Mouse (Mus musculus) common myeloid progenitor, adult 5-6 weeks (primary cell): ENCODE results near the gene C87499. TPM values are rescaled to one million over a fixed set of nuclear protein-coding genes. Genes with fewer than 3 reads are reported as not detected.

Experiments
- ATAC-seq: replicated peaks from 2 replicates; pipeline ENCODE4 v1.8.0; 2016; ENCODE audit warnings: low read depth, mild to moderate bottlenecking, moderate TSS enrichment, inconsistent platforms; ENCODE audit not compliant: poor library complexity, severe bottlenecking
- total RNA-seq: library from RNA; stranded (forward); fragments of 200-1000, 187-1606 nt; gene quantifications from 2 replicates; pipeline ENCODE4 v1.2.3, GENCODE M21; 2017

The C87499 gene
- not detected in 2 replicates for total RNA-seq

DNA sequence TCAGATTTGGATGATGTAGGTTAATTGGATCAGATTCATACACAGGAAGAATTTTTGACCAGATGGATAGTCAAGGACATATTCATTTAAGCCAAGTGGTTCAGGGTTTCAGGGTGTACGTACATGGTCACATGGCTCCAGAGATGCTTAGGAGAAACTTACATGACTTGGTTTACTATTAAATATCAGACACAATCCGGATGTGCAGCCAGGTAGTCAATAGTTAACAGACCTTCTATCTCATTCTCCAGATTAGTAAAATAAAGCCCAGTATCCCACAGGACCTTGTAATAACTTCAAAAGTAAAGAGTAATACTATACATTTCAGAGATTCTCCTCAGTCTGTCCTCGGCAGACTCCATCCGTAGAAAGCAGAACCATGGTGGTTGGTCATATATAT lies at the start of gene C87499:
TSS of gene C87499 (minus strand) at position 101 of the 400 bp plus-strand sequence.
- ATAC-seq: no peak

DNA sequence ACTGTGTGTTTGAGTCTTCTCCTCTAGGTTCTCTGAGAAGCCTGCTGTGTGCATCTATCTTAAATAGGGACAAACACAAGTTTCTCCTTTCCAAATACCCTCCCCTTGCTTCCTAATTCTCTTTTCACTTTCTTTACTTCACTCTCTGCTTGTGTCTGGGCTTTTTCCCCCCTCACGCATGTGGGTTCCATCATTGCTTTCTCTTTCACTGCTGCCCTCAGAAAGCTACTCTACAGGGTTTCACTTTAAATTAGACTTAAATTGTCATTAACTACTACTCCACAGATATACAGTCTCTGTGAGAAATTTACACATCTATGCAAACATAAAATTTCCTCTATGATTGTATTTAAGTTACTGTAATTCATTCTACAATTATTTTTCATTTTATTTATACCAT lies 49.6 kb upstream of the C87499 start, which contains the start of gene Ifna2:
TSS of gene Ifna2 (minus strand) at position 101 of the 400 bp plus-strand sequence.
- ATAC-seq: no peak

DNA sequence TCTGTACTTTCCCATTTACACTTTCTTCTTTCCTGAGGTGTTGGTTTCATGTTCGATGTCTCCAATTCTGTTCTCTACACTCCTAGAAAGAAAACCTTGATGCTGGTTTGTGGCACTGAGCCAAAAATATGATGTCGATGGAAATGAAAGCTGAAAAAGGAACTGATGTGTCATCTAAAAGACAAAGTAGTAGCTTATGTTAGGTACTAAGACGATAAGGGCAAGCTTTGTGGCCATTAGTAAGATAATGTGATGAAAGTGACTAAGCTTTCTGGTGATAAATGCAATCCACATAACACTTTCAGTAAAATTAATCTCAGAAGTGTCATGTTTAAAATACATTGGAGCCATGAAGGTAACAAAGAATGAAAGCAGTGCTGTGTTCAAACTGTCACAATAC lies 47.1 kb upstream of the C87499 start:
- peak; percentile 33 for ATAC-seq

DNA sequence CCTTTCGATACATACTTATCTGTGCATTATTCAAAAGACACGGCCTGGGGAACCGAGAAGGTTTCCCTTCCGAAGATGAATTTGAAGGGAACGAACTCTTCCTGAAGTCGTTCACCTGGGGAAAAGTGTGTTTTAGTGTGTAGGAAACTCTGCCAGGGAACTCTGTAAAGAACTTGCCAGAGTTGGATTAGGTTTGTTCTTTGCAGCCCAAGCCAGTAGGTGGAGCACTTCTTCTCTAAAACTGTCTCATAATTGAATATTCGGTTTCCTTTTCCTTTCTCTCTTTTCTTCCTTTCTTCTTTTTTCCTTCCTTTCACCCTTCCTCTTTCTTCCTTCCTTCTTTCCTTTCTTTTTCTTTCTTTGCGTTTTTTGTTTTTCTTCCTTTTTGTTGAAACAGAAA lies 46.2 kb upstream of the C87499 start:
- ATAC-seq: peak; percentile 72; the same call in 1 of the 2 replicates

DNA sequence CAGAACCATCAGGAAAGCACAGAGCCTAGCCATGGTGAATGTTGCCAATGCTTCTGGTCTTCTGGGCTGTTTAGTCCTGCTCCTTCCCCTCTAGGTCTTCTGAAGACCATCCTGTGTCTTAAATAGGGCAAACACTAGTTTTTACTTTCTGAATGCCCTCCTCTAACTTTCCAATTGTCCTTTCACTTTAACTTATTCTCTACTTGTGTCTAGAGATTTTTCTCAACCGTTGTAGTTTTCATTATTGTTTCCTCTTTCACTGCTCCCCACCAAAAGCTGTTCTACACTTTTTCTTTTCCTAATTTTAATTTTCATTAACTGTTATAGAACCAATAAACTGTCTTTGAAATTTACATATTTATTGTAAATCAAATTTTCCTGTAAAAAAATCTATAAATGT lies 42.6 kb upstream of the C87499 start, which contains the start of gene Ifna16:
TSS of gene Ifna16 (minus strand) at position 101 of the 400 bp plus-strand sequence.
- no peak for ATAC-seq

DNA sequence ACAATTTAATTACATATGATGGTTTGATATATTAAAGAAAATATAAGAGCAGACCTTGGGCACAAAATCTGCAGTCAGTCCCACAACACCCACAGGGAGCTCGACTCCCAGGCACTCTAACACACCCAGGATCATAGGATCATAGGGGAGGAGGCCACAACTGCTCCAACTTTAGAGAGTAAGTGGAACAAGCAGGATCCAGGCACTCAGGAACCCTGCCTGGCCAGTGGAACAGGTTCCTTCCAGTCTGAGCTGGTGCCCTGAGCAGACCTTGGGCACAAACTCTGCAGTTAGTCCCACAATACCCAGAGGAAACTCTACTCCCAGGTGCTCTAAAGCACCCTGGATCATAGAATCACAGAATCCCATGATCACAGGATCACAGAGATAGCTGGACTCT lies 21.2 kb upstream of the C87499 start:
- no peak for ATAC-seq

DNA sequence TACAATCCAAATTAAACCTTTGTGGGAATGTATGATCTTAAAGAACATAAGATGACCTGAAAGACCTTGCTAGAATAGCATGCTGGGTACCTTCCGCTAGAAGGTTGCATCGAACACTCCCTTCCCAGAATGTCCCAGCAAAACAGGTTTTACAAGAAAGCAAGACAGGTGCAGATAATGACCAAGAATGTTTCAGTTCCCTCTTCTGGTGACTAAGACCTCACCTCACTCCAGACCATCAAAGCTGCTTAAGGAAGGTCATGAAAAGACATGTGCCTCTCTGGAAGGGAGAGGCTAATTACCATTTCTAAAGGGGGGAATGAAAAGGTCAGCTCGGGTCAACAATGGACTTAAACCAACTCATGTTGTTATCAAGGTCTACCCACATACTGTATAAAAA lies 19.4 kb upstream of the C87499 start:
- no peak for ATAC-seq

DNA sequence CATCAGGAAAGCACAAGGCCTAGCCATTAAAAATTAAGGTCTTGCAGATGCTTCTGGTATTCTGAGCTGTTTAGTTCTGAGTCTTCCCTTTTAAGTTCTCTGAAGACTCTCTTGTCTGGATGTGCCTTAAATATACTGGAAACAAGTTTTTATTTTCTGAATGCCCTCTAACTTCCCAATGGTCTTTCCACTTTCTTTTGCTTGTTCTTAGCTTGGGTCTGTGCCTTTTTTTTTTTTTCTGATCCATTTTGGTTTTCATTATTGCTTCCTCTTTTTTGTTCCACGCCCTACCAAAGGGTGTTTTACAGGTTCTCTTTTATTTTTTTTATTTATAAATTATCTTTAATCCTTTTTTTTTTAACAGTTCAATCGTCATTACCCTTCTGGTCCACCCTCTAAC lies 10.1 kb upstream of the C87499 start, which contains the start of gene Ifna13:
TSS of gene Ifna13 (minus strand) at position 101 of the 400 bp plus-strand sequence.
- ATAC-seq: no peak

DNA sequence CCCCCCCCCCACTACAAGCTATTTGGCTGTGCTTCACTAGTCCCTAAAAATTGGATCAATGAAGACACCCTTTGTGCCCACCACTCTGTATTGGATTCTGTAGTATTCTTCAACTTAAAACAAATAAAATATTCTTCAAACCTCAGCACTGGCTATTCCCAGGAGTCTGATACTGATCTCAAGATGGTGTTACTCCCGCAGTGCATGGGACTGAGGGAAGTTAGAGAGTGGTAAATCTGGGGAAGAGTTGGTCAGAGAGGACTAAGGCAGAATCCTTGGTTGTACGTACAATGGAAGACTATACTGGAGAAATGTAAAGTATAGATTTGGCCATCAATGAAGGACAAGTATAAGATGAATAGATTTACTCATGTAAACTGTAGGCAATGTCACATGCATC lies 8.3 kb upstream of the C87499 start:
- no peak for ATAC-seq

DNA sequence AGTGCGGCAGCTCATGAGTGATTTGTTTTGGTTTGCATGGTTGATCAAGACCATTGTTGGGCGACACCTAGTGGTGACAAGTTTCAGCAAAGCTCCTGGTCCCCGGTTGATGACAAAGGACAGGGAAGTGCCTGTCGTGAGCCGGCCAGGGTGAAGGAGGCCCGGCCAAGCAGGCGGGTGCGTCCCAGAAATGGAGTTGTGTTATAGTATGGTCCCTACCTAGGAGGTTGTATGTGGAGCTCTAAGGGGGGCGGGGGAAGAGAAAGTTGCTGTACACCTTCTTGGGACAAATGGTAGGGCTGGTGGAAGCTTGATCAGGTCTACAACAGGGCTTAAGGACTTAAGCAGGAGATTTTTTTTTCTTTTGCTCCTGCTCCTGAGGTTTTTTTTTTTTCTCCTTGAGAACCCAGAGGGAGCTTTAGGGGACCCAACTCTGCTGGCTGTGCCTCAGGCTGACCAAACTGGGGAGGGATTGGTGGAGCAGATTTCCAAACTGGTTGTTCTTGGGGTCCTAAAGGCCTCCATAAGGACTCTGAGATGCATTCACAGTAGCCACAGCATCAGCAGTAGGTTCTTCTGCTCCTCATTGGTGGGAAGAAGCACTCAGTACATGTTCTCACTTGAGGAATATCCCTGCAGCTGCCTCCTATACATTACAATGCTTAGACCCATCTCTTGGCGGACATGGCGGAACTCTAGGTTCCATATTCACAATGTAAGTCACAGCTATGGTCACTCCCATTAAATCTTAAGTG lies 7.0 kb upstream of the C87499 start:
- ATAC-seq: peak; percentile 90

DNA sequence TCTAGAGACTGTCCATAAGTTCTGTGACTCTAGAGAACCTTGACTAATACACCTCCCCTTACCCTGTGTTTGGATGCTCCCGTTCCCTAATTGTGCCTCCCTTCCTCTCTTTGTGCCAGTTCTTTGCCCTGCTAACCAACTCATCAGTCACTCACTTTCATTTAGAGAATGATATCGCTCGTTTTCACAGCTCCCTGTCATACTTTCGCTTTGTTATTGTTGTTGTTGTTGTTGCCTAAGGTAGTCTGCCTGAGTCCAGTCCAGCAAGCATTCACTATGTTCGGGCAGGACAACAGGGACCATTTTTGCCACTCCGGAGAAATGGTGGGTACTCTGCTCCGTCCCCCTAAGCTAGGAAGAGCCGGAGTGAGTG lies 6.5 kb upstream of the C87499 start:
- 0 out of 2 replicates have a peak, but pooled peaks have one; percentile 4 for ATAC-seq

DNA sequence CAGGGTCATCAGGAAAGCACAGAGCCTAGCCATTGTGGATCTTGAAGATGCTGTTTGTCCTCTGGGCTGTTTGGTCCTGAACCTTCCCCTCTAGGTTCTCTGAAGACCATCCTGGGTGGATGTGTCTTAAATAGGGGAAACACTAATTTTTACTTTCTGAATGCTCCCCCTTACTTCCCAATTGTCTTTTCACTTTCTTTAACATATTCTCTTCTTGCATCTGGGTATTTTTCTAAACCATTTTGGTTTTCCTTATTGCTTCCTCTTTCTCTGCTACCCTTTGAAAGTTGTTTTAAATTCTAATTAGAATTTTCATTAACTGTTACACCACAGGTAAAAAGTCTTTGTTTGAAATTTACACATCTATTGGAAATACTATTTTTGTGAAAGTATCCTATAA lies 30.9 kb downstream of the C87499 start, which contains the start of gene Ifna12:
TSS of gene Ifna12 (minus strand) at position 101 of the 400 bp plus-strand sequence.
- no peak for ATAC-seq

DNA sequence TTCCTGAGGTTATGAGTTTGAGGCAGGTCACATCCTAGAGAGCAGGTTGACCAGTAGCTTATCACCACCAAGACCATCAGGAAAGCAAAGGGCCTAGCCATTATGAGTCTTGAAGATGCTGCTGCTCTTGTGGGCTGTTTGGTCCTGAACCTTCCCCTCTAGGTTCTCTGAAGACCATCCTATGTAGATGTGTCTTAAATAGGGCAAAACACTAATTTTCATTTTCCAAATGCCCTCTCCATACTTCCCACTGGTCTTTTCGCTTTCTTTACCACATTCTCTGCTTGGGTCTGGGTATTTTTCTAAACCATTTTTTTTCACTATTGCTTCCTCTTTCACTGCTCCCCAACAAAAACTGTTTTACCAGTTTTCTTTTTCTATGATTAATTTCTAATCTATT lies 41.9 kb downstream of the C87499 start, which contains the start of gene Ifna9:
TSS of gene Ifna9 (minus strand) at position 101 of the 400 bp plus-strand sequence.
- no peak for ATAC-seq

Other genes with a start within 250 kb of the C87499 start
- 3.6 and 4.8 TPM in 2 replicates for gene Hacd4, start 195.5 kb downstream of the C87499 start, total RNA-seq
- not detected in 2 replicates for gene Ifnb1, start 111.6 kb downstream of the C87499 start, total RNA-seq
- not detected in 2 replicates for gene Ifna15, start 76.2 kb downstream of the C87499 start, total RNA-seq
- not detected in 2 replicates for gene Ifna14, start 62.6 kb downstream of the C87499 start, total RNA-seq
- not detected in 2 replicates for gene Ifna9, start 42.0 kb downstream of the C87499 start, total RNA-seq
- gene Ifna12, start 31.0 kb downstream of the C87499 start, total RNA-seq: not detected in 2 replicates
- not detected in 2 replicates for gene Ifna13, start 10.0 kb upstream of the C87499 start, total RNA-seq
- not detected in 2 replicates for gene Ifna16, start 42.5 kb upstream of the C87499 start, total RNA-seq
- gene Ifna2, start 49.5 kb upstream of the C87499 start, total RNA-seq: not detected in 2 replicates
- gene Ifnab, start 56.9 kb upstream of the C87499 start, total RNA-seq: not detected in 2 replicates
- gene Gm26566, start 87.4 kb upstream of the C87499 start, total RNA-seq: 2.9 TPM in 1 of 2 replicates, not detected in the other
- gene Klhl9, start 88.1 kb upstream of the C87499 start, total RNA-seq: 91.1 and 99.9 TPM in 2 replicates
- not detected in 2 replicates for gene Gm13271, start 120.5 kb upstream of the C87499 start, total RNA-seq
- not detected in 2 replicates for gene Gm13283, start 125.7 kb upstream of the C87499 start, total RNA-seq
- not detected in 2 replicates for gene Gm13290, start 139.4 kb upstream of the C87499 start, total RNA-seq
- not detected in 2 replicates for gene Gm13289, start 142.5 kb upstream of the C87499 start, total RNA-seq
- not detected in 2 replicates for gene Gm13272, start 145.4 kb upstream of the C87499 start, total RNA-seq
- not detected in 2 replicates for gene Ifnz, start 147.7 kb upstream of the C87499 start, total RNA-seq
- not detected in 2 replicates for gene Gm13276, start 151.3 kb upstream of the C87499 start, total RNA-seq
- not detected in 2 replicates for gene Gm13277, start 154.2 kb upstream of the C87499 start, total RNA-seq
- gene Gm13278, start 157.1 kb upstream of the C87499 start, total RNA-seq: not detected in 2 replicates
- gene Gm13275, start 160.1 kb upstream of the C87499 start, total RNA-seq: not detected in 2 replicates
- not detected in 2 replicates for gene Gm13279, start 163.0 kb upstream of the C87499 start, total RNA-seq
- not detected in 2 replicates for gene Gm13285, start 165.3 kb upstream of the C87499 start, total RNA-seq
- not detected in 2 replicates for gene Gm13287, start 168.8 kb upstream of the C87499 start, total RNA-seq
- not detected in 2 replicates for gene Gm13288, start 171.1 kb upstream of the C87499 start, total RNA-seq
- gene Ifna7, start 181.8 kb upstream of the C87499 start, total RNA-seq: not detected in 2 replicates
- gene Ifna11, start 185.5 kb upstream of the C87499 start, total RNA-seq: not detected in 2 replicates
- gene Ifna6, start 193.0 kb upstream of the C87499 start, total RNA-seq: not detected in 2 replicates
- gene Ifna5, start 201.1 kb upstream of the C87499 start, total RNA-seq: not detected in 2 replicates
- not detected in 2 replicates for gene Ifna4, start 207.4 kb upstream of the C87499 start, total RNA-seq
- gene Ifna1, start 215.7 kb upstream of the C87499 start, total RNA-seq: not detected in 2 replicates
- not detected in 2 replicates for gene Ifne, start 245.8 kb upstream of the C87499 start, total RNA-seq